Mouse (Mus musculus) limb, embryonic 12.5 days (tissue): ENCODE results near the gene Med24. TPM values are rescaled to one million over a fixed set of nuclear protein-coding genes. Genes with fewer than 3 reads are reported as not detected.

Experiments used
- ATAC-seq: fragments of 200-750 bp; cut with Nextera tagmentation; 2 replicates; pipeline ENCODE4 v1.8.0; 2017; ENCODE audit warnings: low read depth, moderate TSS enrichment; ENCODE audit not compliant: insufficient number of reproducible peaks, insufficient read depth, low FRiP score, low TSS enrichment
- H3K27ac ChIP-seq: fragments of 300-500 bp; sonication (generic); 2 replicates; pipeline ENCODE4 v1.5.1; 2016; ENCODE audit warnings: mild to moderate bottlenecking, moderate library complexity
- H3K27me3 ChIP-seq: fragments of 300-500 bp; sonication (generic); 2 replicates; pipeline ENCODE4 v1.6.1; 2016; ENCODE audit warnings: mild to moderate bottlenecking, moderate library complexity
- H3K36me3 ChIP-seq: fragments of 300-500 bp; sonication (generic); 2 replicates; pipeline ENCODE4 v1.6.1; 2016; ENCODE audit warnings: mild to moderate bottlenecking, moderate library complexity
- H3K4me1 ChIP-seq: fragments of 300-500 bp; sonication (generic); replicated peaks from 2 replicates; pipeline ENCODE4 v1.6.1; 2016
- H3K4me2 ChIP-seq: fragments of 300-500 bp; sonication (generic); 2 replicates; pipeline ENCODE4 v1.6.1; 2016; ENCODE audit warnings: mild to moderate bottlenecking, moderate library complexity
- H3K4me3 ChIP-seq: fragments of 300-500 bp; sonication (generic); replicated peaks from 2 replicates; pipeline ENCODE4 v1.5.1; 2016; ENCODE audit warnings: mild to moderate bottlenecking
- H3K9ac ChIP-seq: fragments of 300-500 bp; sonication (generic); replicated peaks from 2 replicates; pipeline ENCODE4 v1.6.1; 2016; ENCODE audit warnings: mild to moderate bottlenecking, moderate library complexity
- H3K9me3 ChIP-seq: fragments of 300-500 bp; sonication (generic); 2 replicates; pipeline ENCODE4 v1.6.1; 2016; ENCODE audit warnings: mild to moderate bottlenecking, moderate library complexity
- WGBS: fragments of 180-500 bp; shearing (Covaris S2); methylation state at CpG from one replicate; pipeline ENCODE4 v1.1.7; 2016; 5-methylcytosine and 5-hydroxymethylcytosine counted together
- polyA plus RNA-seq: library from polyadenylated mRNA; unstranded; fragments of >200 nt; fragmentation: Nextera tagmentation; extraction: Ambion mirVana; gene quantifications from 2 replicates; pipeline ENCODE4 v1.2.1, GENCODE M21; 2016

The Med24 gene
- polyA plus RNA-seq, 1 experiment from 2014 or later: 79.3 TPM

- H3K9me3 ChIP-seq: no peaks in the 10 kb centered on the region
- no peak overlapping the region for H3K9ac ChIP-seq
- ATAC-seq: no peak
- no peak overlapping the region for H3K27ac ChIP-seq
- 88% methylated on average over 12 of the region's 12 CpGs for WGBS
- H3K27me3 ChIP-seq: peaks cover 8% of the 10 kb centered on the region
- peaks cover 47% of the 10 kb centered on the region for H3K36me3 ChIP-seq
- H3K4me1 ChIP-seq: peaks cover 11% of the 10 kb centered on the region; the same call in 1 of the 2 replicates
- no peak overlapping the region for H3K4me3 ChIP-seq
- no peak overlapping the region for H3K4me2 ChIP-seq
Measured at GRCm38 (mm10) chr11:98697225-98697624, 32.0 kb downstream of the Med24 start.

DNA sequence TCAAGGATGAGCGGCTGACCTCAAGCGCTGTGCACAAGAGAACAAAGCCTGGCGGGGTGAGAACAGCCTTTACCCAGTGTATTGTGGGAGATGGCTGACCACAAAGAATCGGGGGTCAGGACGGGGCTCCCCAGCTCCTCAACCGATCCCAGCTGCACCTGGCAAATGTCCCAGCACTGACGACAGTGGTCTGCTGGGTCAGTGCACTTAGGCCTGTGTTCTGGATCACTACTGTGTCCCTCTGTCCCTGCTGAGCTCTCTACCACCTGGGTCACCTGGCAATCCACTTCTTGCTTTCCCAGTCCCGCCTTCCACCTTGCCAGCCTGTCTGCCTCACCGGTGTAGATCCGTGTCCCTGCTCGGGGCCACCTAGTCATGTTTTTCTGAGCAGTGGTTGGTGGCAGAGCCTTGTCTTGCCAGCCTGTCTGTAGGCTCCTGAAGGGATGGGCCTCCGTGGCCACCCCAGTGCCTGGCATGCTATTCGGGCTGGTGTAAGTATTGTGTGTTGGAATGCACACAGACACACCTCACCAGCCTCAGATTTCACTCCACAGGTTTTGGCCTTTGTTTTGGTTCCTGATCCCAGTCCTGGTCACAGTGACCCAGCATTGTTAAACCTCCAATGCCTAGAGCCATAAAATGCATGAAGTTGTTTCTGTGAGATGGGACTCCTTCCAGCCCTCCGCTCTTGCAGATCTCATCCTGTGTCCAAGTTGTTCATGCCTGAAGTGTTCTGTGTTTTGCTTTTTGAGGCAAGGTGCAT, 32.6 kb downstream of the Med24 start:
- Histone ChIP-seq H3K27ac (no peak overlapping the region), H3K9ac (no peak overlapping the region), H3K4me2 (no peak overlapping the region), H3K27me3 (peaks cover 8% of the 10 kb centered on the region), H3K4me1 (peaks cover 10% of the 10 kb centered on the region; the same call in 1 of the 2 replicates), H3K36me3 (peaks cover 53% of the 10 kb centered on the region), H3K9me3 (no peaks in the 10 kb centered on the region), H3K4me3 (no peak overlapping the region)
- 90% methylated on average over 14 of the region's 14 CpGs for WGBS
- no peak for ATAC-seq

- Histone ChIP-seq H3K4me3 (no peak overlapping the region), H3K36me3 (peaks cover 66% of the 10 kb centered on the region), H3K9ac (no peak overlapping the region), H3K4me2 (no peak overlapping the region), H3K4me1 (peaks cover 4% of the 10 kb centered on the region; the same call in 1 of the 2 replicates), H3K27me3 (no peaks in the 10 kb centered on the region), H3K27ac (no peak overlapping the region), H3K9me3 (no peaks in the 10 kb centered on the region)
- WGBS: 75% methylated on average over 14 of the region's 14 CpGs
- no peak for ATAC-seq
Measured at GRCm38 (mm10) chr11:98695408-98695807, 33.8 kb downstream of the Med24 start.

- no peak for ATAC-seq
- Histone ChIP-seq H3K4me3 (no peak overlapping the region), H3K27ac (no peak overlapping the region), H3K4me1 (no peaks in the 10 kb centered on the region), H3K36me3 (peaks cover 77% of the 10 kb centered on the region), H3K9me3 (no peaks in the 10 kb centered on the region), H3K9ac (no peak overlapping the region), H3K27me3 (no peaks in the 10 kb centered on the region), H3K4me2 (no peak overlapping the region)
- WGBS: 89% methylated on average over 9 of the region's 9 CpGs
Measured at GRCm38 (mm10) chr11:98694301-98694700, 34.9 kb downstream of the Med24 start.

DNA sequence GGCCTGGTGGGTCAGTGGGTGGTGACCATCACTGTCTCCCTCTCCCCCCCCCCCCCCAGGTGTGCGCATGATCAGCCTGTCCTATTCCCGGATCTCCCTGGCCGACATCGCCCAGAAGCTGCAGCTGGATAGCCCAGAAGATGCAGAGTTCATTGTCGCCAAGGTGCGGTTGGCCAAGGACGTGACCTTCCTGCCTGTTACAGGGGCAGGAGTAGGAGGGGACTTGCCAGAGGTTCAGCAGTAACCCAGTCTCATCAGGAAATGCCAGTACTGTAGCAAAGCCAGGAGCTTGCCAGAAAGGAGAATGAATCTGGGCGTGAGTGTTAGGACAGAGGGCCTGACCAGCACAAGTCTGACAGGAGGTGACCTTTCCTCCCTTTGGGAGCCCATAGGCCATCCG, 35.5 kb downstream of the Med24 start:
- WGBS: 93% methylated on average over 9 of the region's 9 CpGs
- ATAC-seq: no peak
- H3K36me3 ChIP-seq: peaks cover 80% of the 10 kb centered on the region

GRCm38 (mm10) chr11:98693201-98693600, 36.0 kb downstream of the Med24 start:
- ATAC-seq: no peak
- H3K4me1 ChIP-seq: no peaks in the 10 kb centered on the region
- no peak overlapping the region for H3K27ac ChIP-seq
- no peaks in the 10 kb centered on the region for H3K27me3 ChIP-seq
- no peak overlapping the region for H3K4me3 ChIP-seq
- H3K9ac ChIP-seq: no peak overlapping the region
- H3K9me3 ChIP-seq: no peaks in the 10 kb centered on the region
- peaks cover 83% of the 10 kb centered on the region for H3K36me3 ChIP-seq
- WGBS: 79% methylated on average over 13 of the region's 13 CpGs
- no peak overlapping the region for H3K4me2 ChIP-seq

More for the DNA sequence above, 35.5 kb downstream of the Med24 start:
- Histone ChIP-seq H3K9me3 (no peaks in the 10 kb centered on the region), H3K4me1 (no peaks in the 10 kb centered on the region), H3K27ac (no peak overlapping the region), H3K27me3 (no peaks in the 10 kb centered on the region), H3K4me3 (no peak overlapping the region), H3K9ac (no peak overlapping the region), H3K4me2 (no peak overlapping the region)

DNA sequence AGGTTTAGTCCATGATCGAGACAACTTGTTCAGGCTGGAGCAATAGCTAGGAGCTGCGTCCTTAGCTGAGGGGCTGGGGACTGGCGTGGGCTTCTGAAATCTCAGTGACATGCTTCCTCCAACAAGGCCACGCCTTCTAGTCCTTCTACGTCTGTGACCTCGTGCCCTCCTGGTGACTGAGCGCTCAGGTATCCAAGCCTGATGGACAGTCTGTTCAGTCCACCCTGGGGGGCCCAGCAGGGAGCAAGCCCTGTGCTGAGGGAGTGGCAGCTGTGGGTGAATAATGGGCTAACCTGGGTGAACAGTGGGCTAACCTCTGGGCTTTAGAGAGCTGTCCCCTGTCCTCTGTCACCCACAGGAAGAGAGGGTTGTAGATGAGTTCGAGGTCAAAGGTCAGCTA, 41.2 kb downstream of the Med24 start:
- no peak overlapping the region for H3K4me2 ChIP-seq
- no peaks in the 10 kb centered on the region for H3K9me3 ChIP-seq
- 94% methylated on average over 8 of the region's 8 CpGs for WGBS
- peaks cover 78% of the 10 kb centered on the region for H3K36me3 ChIP-seq
- ATAC-seq: no peak
- H3K27ac ChIP-seq: no peak overlapping the region
- no peak overlapping the region for H3K9ac ChIP-seq
- H3K4me1 ChIP-seq: peaks cover 7% of the 10 kb centered on the region
- no peak overlapping the region for H3K4me3 ChIP-seq
- H3K27me3 ChIP-seq: no peaks in the 10 kb centered on the region

- ATAC-seq: no peak
- Histone ChIP-seq H3K27ac (no peak overlapping the region), H3K36me3 (peaks cover 68% of the 10 kb centered on the region), H3K9me3 (no peaks in the 10 kb centered on the region), H3K4me3 (no peak overlapping the region), H3K27me3 (no peaks in the 10 kb centered on the region), H3K4me1 (peaks cover 7% of the 10 kb centered on the region), H3K9ac (no peak overlapping the region), H3K4me2 (no peak overlapping the region)
- WGBS: 93% methylated on average over 4 of the region's 4 CpGs
Measured at GRCm38 (mm10) chr11:98686976-98687375, 42.3 kb downstream of the Med24 start.

DNA sequence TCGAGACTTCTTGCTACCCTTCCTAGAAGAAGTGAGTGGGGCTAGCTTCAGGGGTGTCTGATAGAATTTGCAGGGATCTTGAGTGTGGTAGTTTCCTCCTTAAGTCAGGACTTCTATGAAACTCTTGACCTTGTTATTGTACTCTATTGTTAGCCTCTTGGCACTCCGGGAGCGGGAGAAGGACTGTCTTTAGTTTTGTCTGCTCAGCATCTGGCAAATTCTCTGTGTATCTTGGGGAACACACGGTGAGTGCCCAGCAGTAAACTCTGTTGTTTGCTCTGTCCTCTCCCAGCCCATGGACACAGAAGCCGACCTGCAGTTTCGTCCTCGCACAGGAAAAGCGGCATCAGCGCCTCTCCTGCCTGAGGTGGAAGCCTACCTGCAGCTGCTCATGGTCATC, 43.6 kb downstream of the Med24 start:
- Histone ChIP-seq H3K36me3 (peaks cover 54% of the 10 kb centered on the region), H3K4me1 (peaks cover 7% of the 10 kb centered on the region), H3K9me3 (no peaks in the 10 kb centered on the region), H3K4me3 (no peak overlapping the region), H3K9ac (no peak overlapping the region), H3K4me2 (no peak overlapping the region), H3K27ac (no peak overlapping the region), H3K27me3 (no peaks in the 10 kb centered on the region)
- no peak for ATAC-seq
- 92% methylated on average over 9 of the region's 9 CpGs for WGBS

DNA sequence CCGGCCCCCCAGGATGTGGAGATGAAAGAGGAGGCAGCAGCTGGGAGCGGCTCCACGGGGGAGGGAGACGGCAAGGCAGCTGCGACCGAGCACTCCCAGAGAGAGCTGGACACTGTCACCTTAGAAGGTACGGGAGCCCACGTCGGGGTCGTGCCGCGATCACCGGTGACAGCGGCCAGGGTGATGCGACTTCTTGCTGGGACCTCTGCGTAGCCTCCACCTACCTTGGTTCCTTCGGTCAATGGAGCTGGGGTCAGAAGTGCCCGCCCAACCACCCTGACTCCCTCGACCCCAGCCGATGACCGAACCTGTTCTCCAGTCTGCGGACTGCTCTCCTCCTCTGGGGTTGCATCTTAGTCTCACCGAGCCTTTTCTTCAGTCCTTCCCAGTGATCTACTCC, 46.4 kb downstream of the Med24 start:
- Histone ChIP-seq H3K9me3 (no peaks in the 10 kb centered on the region), H3K27me3 (no peaks in the 10 kb centered on the region), H3K4me3 (peak overlapping the region; percentile 99), H3K4me2 (peak overlapping the region; percentile 91), H3K9ac (peak overlapping the region; percentile 97), H3K4me1 (peaks cover 7% of the 10 kb centered on the region), H3K36me3 (peaks cover 30% of the 10 kb centered on the region), H3K27ac (peak overlapping the region; percentile 59)
- ATAC-seq: peak; percentile 40; the same call in 1 of the 2 replicates
- under 1% methylated on average over 20 of the region's 23 CpGs for WGBS

- 5% methylated on average over 45 of the region's 45 CpGs for WGBS
- Histone ChIP-seq H3K4me3 (peak within 1 kb of the TSS; percentile 99), H3K9ac (peak within 1 kb of the TSS; percentile 97), H3K4me1 (peaks cover 7% of the 10 kb centered on the region), H3K4me2 (peak within 1 kb of the TSS; percentile 91), H3K27me3 (no peaks in the 10 kb centered on the region), H3K9me3 (no peaks in the 10 kb centered on the region), H3K27ac (peak within 1 kb of the TSS; percentile 59), H3K36me3 (peaks cover 23% of the 10 kb centered on the region)
- peak; percentile 94 for ATAC-seq
Measured at GRCm38 (mm10) chr11:98681786-98682745, 47.2 kb downstream of the Med24 start, which contains the start of gene Psmd3. Psmd3 (plus strand) TSS chr11:98682554.
